Mouse (Mus musculus): ENCODE results near the gene Tor1a.

GRCm38 (mm10) chr2:30918126-30918525 is 49.6 kb downstream of the Tor1a start:
- no peak for TF ChIP-seq CTCF (conservative IDR thresholded peaks at IDR 0.05; ENCODE audit: low read length)
- TF ChIP-seq NANOG (IDR thresholded peaks at IDR 0.05; ENCODE audit: borderline replicate concordance, low read length): no peak
- no peak for TF ChIP-seq POU5F1 (IDR thresholded peaks at IDR 0.05; ENCODE audit: borderline replicate concordance, low read length)
